Mouse (Mus musculus): Measurements from ENCODE around the gene Tom1l2.

- TF ChIP-seq E2F4 (IDR thresholded peaks at IDR 0.05; ENCODE audit: insufficient read depth) (no peak), SRF (IDR thresholded peaks at IDR 0.05; ENCODE audit: control insufficient read depth, insufficient read length, low read depth) (no peak)
These were observed 14.4 kb downstream of the Tom1l2 start for GRCm38 (mm10) chr11:60338291-60338690.
